Mouse (Mus musculus) bone marrow, adult 2 months (tissue): ENCODE results near the gene Fbf1. TPM values are rescaled to one million over a fixed set of nuclear protein-coding genes. Genes with fewer than 3 reads are reported as not detected.

Source experiments
- H3K27ac ChIP-seq: fragments of 200-500 bp; 2 replicates; pipeline ENCODE4 v1.5.1; 2012; ENCODE audit warnings: low read depth, mild to moderate bottlenecking, control low read depth, inconsistent platforms, low read length; ENCODE audit not compliant: control insufficient read depth, poor library complexity, insufficient read depth
- H3K4me1 ChIP-seq: fragments of 200-500 bp; 2 replicates; pipeline ENCODE4 v1.6.1; 2011; ENCODE audit warnings: low read length; ENCODE audit not compliant: control insufficient read depth, insufficient read depth
- H3K4me3 ChIP-seq: fragments of 200-500 bp; replicated peaks from 2 replicates; pipeline ENCODE3; 2011; ENCODE audit warnings: mild to moderate bottlenecking, low read depth, low read length, control low read depth; ENCODE audit not compliant: control insufficient read depth
- CTCF ChIP-seq: fragments of 200-500 bp; IDR thresholded peaks from 2 replicates; pipeline ENCODE4 v1.5.1; 2011; ENCODE audit warnings: low read length, control low read depth; ENCODE audit not compliant: control insufficient read depth, insufficient read depth
- POLR2A ChIP-seq: fragments of 200-500 bp; IDR thresholded peaks from 2 replicates; pipeline ENCODE4 v1.6.1; 2011; ENCODE audit warnings: low read depth, mild to moderate bottlenecking, control low read depth, low read length, borderline replicate concordance; ENCODE audit not compliant: control insufficient read depth
- WGBS: fragments of 180-500 bp; shearing (Covaris S2); methylation state at CpG from one replicate; pipeline ENCODE4 v1.1.7; 2018; 5-methylcytosine and 5-hydroxymethylcytosine counted together
- polyA plus RNA-seq: library from polyadenylated mRNA; stranded (reverse); fragments of >200 nt; gene quantifications from 2 replicates; pipeline ENCODE4 v1.2.4, GENCODE M21; 2011; ENCODE audit warnings: low replicate concordance; ENCODE audit not compliant: missing spikeins, insufficient read depth, insufficient read length

Gene Fbf1
- polyA plus RNA-seq = 10.8 and 16.1 TPM in 2 replicates

DNA sequence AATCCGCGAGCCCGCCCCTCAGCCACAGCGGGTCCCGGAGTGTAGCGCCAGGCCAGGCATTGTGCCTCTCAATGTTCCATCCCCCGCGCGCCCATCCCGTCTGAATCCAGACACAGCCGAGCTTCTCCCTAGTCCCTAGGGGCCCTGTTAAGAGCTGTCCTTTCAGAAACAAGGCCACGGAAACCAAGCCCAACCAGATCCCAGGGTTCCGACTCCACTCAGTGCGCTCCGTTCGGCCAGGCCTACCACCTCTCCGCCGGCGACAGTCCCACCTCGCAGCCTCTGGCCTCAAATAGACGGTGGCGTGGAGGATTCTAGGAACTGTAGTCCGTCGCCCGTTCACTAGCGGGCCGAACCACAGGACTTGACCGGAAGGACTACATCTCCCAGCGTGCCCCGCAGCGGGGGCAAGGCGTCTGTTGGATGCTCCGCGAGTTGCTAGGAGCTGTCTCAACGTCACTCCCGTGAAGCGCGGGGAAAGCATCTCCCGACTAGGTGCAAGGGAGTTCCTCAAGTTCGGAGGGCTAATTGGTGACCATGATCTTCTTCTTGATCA is at the start of gene Fbf1:
Gene Fbf1 (minus strand): TSS at position 283 of the 556 bp plus-strand sequence.
- TF ChIP-seq POLR2A (peak; percentile 70; the same call in 1 of the 2 replicates), CTCF (no peak)
- H3K4me1 ChIP-seq = no peaks in the 10 kb centered on the region
- WGBS = under 1% methylated on average over 40 of the region's 40 CpGs
- peak within 1 kb of the TSS; percentile 85 for H3K4me3 ChIP-seq
- H3K27ac ChIP-seq = no peak within 1 kb of the TSS

DNA sequence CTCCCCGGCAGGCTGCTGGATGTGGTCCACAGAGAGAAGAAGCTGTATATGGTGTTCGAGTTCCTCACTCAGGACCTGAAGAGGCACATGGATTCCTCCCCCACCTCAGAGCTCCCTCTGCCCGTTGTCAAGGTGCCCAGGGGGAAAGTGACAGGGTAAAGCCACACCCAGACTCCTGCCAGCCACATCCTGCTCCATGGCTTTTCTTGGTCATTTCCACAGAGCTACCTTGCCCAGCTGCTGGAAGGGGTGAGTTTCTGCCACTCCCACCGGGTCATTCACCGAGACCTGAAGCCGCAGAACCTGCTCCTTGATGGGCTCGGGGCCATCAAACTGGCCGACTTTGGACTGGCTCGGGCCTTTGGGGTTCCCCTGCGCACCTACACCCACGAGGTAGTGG is 48.6 kb upstream of the Fbf1 start:
- WGBS = 67% methylated on average over 11 of the region's 11 CpGs
- H3K27ac ChIP-seq = no peak overlapping the region
- TF ChIP-seq POLR2A (no peak), CTCF (no peak)
- no peak overlapping the region for H3K4me3 ChIP-seq
- H3K4me1 ChIP-seq = no peaks in the 10 kb centered on the region

DNA sequence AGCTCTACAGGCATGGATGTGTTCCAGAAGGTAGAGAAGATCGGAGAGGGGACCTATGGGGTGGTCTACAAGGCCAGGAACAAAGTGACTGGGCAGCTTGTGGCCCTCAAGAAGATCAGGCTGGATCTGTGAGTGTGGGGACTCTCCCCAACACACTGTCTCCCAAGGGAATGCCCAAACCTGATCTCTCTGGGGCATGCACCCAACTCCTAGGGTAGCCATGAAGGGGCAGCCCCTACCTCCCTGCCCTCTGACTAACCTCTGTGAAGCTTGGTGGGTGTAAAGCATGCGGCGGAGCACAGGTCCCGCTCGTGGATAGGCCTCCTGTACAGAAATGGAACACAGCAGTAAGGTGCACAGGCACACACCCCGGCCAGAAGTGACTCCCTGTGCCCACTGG is 48.0 kb upstream of the Fbf1 start:
- no peak for TF ChIP-seq POLR2A
- no peak for TF ChIP-seq CTCF
- H3K4me1 ChIP-seq = no peaks in the 10 kb centered on the region
- no peak overlapping the region for H3K27ac ChIP-seq
- H3K4me3 ChIP-seq = no peak overlapping the region
- 77% methylated on average over 6 of the region's 6 CpGs for WGBS

DNA sequence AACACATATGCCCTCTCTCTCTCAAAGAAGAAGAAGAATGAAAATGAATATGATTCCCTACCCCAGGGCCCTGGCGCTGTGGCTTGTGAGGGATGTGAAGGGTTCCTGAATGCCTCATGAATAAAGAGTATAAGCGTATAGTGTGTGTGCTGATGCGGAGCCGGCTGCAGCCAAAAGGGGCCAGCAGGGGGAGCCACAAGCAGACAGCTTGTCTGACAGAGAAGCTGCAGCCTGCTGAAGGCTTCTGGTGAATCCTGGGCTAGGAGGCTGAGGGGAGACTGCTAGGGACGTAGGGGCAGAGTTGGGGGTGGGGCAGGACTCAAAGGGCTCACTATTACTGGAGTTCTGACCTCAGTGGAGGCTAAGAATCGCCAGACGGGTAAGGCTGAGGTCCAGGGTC is 47.2 kb upstream of the Fbf1 start:
- WGBS = 91% methylated on average over 7 of the region's 7 CpGs
- TF ChIP-seq POLR2A = no peak
- peak; percentile 45; the same call in 1 of the 2 replicates for TF ChIP-seq CTCF

DNA sequence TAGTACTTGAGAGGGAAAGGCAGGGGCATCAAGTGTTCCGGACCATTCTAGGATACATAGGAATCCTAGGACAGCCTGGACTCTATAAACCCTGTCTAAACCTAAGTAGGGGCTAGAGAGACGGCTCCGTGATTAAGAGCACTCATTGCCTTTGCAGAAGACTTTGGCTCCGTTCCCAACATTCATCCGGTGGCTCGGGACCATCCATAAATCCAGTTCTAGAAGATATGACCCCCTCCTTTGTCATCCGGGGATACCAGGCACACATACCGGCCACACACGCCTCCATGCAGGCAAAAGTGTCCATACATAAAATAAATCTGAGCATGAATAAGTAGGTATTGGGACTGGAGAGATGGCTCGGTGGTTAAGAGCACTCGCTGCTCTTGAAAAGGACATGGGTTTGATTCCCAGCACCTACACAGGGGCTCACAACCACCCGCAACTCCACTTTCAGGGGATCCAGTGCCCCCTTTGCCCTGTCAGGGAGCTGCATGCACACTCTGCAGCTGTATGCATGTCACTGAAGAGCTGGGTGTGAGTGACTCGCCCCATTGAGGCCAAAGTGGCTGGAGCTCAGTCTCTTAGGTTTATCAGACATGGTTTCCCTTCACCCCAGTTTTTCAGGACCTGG is 46.0 kb upstream of the Fbf1 start:
- no peaks in the 10 kb centered on the region for H3K4me1 ChIP-seq
- no peak overlapping the region for H3K27ac ChIP-seq
- WGBS = 90% methylated on average over 13 of the region's 13 CpGs
- no peak overlapping the region for H3K4me3 ChIP-seq
- TF ChIP-seq POLR2A (no peak), CTCF (no peak)

More for the DNA sequence above, 47.2 kb upstream of the Fbf1 start:
- Histone ChIP-seq H3K4me1 (no peaks in the 10 kb centered on the region), H3K4me3 (no peak overlapping the region), H3K27ac (no peak overlapping the region)

DNA sequence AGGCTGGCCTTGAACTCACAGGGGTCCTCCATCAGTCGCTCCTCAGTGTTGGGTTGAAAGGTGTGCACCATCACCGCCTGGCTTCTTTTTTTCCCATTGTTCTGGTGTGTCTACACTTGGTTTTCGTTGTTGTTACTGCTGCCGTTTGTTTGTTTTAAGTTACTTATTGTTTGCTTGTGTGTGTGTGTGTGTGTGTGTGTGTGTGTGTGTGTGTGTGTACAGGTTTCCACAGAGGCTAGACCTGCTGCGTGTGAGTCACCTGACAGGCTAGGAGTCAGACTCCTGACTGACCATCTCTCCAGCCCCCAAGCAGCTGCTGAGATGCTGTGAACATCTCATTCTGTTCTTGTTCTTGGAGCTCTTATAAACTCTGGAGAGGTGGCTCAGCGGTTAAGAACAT is 44.9 kb upstream of the Fbf1 start:
- 90% methylated on average over 6 of the region's 6 CpGs for WGBS
- no peaks in the 10 kb centered on the region for H3K4me1 ChIP-seq
- no peak overlapping the region for H3K4me3 ChIP-seq
- H3K27ac ChIP-seq = no peak overlapping the region
- TF ChIP-seq POLR2A (no peak), CTCF (no peak)

DNA sequence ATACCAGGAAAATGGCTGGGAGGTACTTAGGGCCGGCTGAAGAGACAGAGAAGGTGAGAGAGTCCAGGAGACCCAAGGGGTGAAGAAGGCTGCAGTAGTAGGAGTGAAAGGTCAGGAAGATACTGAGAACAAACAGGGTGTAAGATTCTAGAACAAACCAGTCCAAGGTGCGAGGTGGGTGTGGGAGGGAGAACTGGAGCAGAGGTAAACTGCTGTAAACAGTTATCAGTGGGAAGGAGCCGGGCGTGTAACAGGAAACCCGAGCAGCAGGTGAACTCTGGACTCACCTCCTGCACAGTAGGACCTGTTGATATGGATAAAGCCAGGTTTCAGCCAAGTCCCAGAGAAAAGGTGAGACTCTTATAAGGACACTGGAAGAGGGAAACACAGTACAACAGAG is 42.7 kb upstream of the Fbf1 start:
- TF ChIP-seq CTCF (no peak), POLR2A (no peak)
- no peak overlapping the region for H3K27ac ChIP-seq
- no peaks in the 10 kb centered on the region for H3K4me1 ChIP-seq
- WGBS = 80% methylated on average over 5 of the region's 5 CpGs
- H3K4me3 ChIP-seq = no peak overlapping the region

DNA sequence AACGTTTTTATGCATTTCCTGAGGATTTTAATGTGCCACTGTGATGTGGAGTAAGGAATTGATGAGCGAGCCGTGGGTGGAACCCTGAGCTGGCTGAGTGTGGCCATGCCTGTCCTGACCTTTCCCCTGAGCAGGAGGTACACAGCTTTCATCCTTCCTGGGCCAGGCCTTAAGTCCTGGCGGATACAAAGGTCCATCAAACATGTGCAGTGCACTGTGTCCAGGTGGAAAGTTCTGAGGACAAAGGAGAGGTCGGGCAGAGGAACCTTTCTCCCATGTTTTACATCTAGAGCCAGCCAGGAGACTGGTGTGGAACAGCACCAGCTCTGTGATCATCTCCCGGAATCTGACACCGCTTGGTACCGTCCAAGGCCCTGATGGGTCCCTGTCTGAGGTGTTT is 41.3 kb upstream of the Fbf1 start:
- H3K4me1 ChIP-seq = no peaks in the 10 kb centered on the region
- no peak overlapping the region for H3K4me3 ChIP-seq
- WGBS = 86% methylated on average over 8 of the region's 8 CpGs
- no peak for TF ChIP-seq POLR2A
- TF ChIP-seq CTCF = no peak
- H3K27ac ChIP-seq = no peak overlapping the region

DNA sequence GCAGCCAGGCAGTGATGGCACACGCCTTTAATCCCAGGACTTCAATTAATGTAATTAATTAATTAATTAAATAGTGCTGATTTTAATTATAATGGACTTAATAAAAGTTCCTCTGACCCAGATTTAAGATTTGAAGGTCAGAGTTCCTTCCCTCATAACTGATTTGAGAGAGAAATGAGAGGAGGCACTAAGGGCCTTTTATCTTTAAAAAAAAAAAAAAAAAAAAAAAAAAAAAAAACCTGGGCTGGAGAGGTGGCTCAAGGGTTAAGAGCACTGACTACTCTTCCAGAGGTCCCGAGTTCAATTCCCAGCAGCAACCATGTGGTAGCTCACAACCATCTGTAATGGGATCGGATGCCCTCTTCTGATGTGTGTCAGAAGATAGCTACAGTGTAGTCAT is 40.7 kb upstream of the Fbf1 start:
- TF ChIP-seq CTCF (no peak), POLR2A (no peak)
- Histone ChIP-seq H3K27ac (no peak overlapping the region), H3K4me1 (no peaks in the 10 kb centered on the region), H3K4me3 (no peak overlapping the region)
- 86% methylated on average over 3 of the region's 3 CpGs for WGBS
